Comparison of ENCODE assay signal across 10 mouse cellular contexts in genomic region chrX:82817045-82817444, GRCm38 (mm10).
DNase-seq lines count a peak whose midpoint lies in the region; ATAC-seq lines count a peak whose summit lies in the region.
"Had no signal": no experiment of that assay in that cellular context is flagged by ENCODE, and none has a peak within 500 bp of the region (broad histone marks: within the 10 kb centered on the region; RNA-seq: fewer than 3 reads in every experiment).

No protein-coding gene starts in this region.

- no peaks in the 10 kb centered on the region for H3K9me3 ChIP-seq in forebrain, embryonic 16.5 days (ENCODE audit: control insufficient read depth, low read length)
- H3K9me3 ChIP-seq in forebrain, embryonic 13.5 days (replicated peaks) = no peaks in the 10 kb centered on the region
- H3K9me3 ChIP-seq: limb, embryonic 13.5 days had no signal

- DNase-seq in layer of hippocampus, adult 11-12 months (ENCODE audit: low spot score) = peak; percentile 33
- no peak for DNase-seq in layer of hippocampus, adult 9-10 months (ENCODE audit: low spot score)
- peak; percentile 22 for DNase-seq in ZHBTc4 (ENCODE audit: low read depth, low spot score)
- peak; percentile 27 to 62 for DNase-seq in left cerebral cortex, postnatal 25 days (ENCODE audit: low spot score in 2 of 2)
- no peak for DNase-seq in spleen, adult 12 weeks (ENCODE audit: low spot score)
- no peak for DNase-seq in thymus, postnatal 4 days
- DNase-seq: adrenal gland, postnatal 36 days had no signal

- H3K27ac ChIP-seq in forebrain, embryonic 16.5 days (ENCODE audit: low read length) = no peak overlapping the region
- H3K27ac ChIP-seq in forebrain, embryonic 13.5 days = no peak overlapping the region
- H3K27ac ChIP-seq: limb, embryonic 13.5 days had no signal

- H3K9ac ChIP-seq in forebrain, embryonic 16.5 days (replicated peaks; ENCODE audit: low read depth, low read length) = no peak overlapping the region
- no peak overlapping the region for H3K9ac ChIP-seq in forebrain, embryonic 13.5 days
- H3K9ac ChIP-seq: limb, embryonic 13.5 days had no signal

- no peak overlapping the region for H3K4me3 ChIP-seq in forebrain, embryonic 16.5 days (replicated peaks; ENCODE audit: low read length)
- H3K4me3 ChIP-seq in forebrain, embryonic 13.5 days = no peak overlapping the region
- H3K4me3 ChIP-seq: limb, embryonic 13.5 days had no signal

- no peaks in the 10 kb centered on the region for H3K4me1 ChIP-seq in forebrain, embryonic 16.5 days (replicated peaks; ENCODE audit: control insufficient read depth, insufficient read depth, low read length)
- H3K4me1 ChIP-seq in forebrain, embryonic 13.5 days = no peaks in the 10 kb centered on the region
- H3K4me1 ChIP-seq: limb, embryonic 13.5 days had no signal

- WGBS in forebrain, embryonic 16.5 days = 41% methylated on average over 4 of the region's 4 CpGs
- whole genome bisulfite sequencing in forebrain, embryonic 13.5 days = 41% methylated on average over 4 of the region's 4 CpGs

- H3K36me3 ChIP-seq in forebrain, embryonic 16.5 days (ENCODE audit: control insufficient read depth, insufficient read depth) = no peaks in the 10 kb centered on the region
- H3K36me3 ChIP-seq in forebrain, embryonic 13.5 days (ENCODE audit: poor library complexity, severe bottlenecking) = no peaks in the 10 kb centered on the region
- H3K36me3 ChIP-seq: limb, embryonic 13.5 days had no signal

- no peaks in the 10 kb centered on the region for H3K27me3 ChIP-seq in forebrain, embryonic 16.5 days (replicated peaks; ENCODE audit: control insufficient read depth, insufficient read depth, low read length)
- H3K27me3 ChIP-seq in forebrain, embryonic 13.5 days = no peaks in the 10 kb centered on the region
- H3K27me3 ChIP-seq: limb, embryonic 13.5 days had no signal

- H3K4me2 ChIP-seq in forebrain, embryonic 16.5 days (ENCODE audit: low read length) = no peak overlapping the region
- H3K4me2 ChIP-seq in forebrain, embryonic 13.5 days = no peak overlapping the region
- H3K4me2 ChIP-seq: limb, embryonic 13.5 days had no signal

- intact Hi-C loops in left cerebral cortex, postnatal 25 days (cut with DNase I) = loop anchor here (10.0 kb wide), 2 partner anchors 928 to 968 kb away; no protein-coding TSS in a partner anchor

- ATAC-seq in forebrain, embryonic 16.5 days = 0 out of 2 replicates have a peak, but pooled peaks have one; percentile 45
- ATAC-seq in forebrain, embryonic 13.5 days = no peak

Comparison
In these comparisons a context has a peak if more than half of its experiments do, and no peak if none do; other contexts are left out.
1. DNase-seq: peak in layer of hippocampus, adult 11-12 months (single experiment), ZHBTc4 (single experiment) and left cerebral cortex, postnatal 25 days (2 of 2); none in layer of hippocampus, adult 9-10 months (single experiment), spleen, adult 12 weeks (single experiment) and thymus, postnatal 4 days (single experiment).